Mouse (Mus musculus) gonadal fat pad, adult 2 months (tissue): ENCODE data around the gene Nol9. TPM values are rescaled to one million over a fixed set of nuclear protein-coding genes. Genes with fewer than 3 reads are reported as not detected.

Experiments used
- DNase-seq: peaks from one replicate; pipeline ENCODE4 v3.0.0-alpha.2; 2012; ENCODE audit warnings: low read depth
- polyA plus RNA-seq: library from polyadenylated mRNA; depleted of rRNA; stranded (reverse); fragments of >200 nt; gene quantifications from 2 replicates; pipeline ENCODE4 v1.2.3, GENCODE M21; 2012

Gene Nol9
- polyA plus RNA-seq, 1 experiment = 20.1 TPM

- DNase-seq = no peak
Measured at GRCm38 (mm10) chr4:152062390-152063110, 23.4 kb downstream of the Nol9 start.

DNA sequence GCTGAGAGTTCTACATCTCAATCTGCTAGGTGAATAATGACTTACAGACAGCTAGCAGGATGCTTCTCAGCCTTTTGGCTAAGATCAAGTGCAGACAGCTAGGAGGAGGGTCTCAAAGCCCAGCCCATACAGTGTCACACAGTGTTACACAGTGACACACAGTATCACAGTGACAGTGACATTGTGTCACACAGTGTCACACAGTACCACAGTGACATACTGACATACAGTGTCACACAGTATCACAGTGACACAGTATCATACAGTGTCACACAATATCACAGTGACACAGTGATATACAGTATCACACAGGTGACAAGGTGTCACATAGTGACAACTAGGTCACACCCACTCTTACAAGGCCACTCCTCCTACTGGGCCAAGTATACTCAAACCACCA lies 28.2 kb downstream of the Nol9 start:
- DNase-seq = no peak

GRCm38 (mm10) chr4:152068166-152068724 lies 29.1 kb downstream of the Nol9 start:
- DNase-seq = no peak

- no peak for DNase-seq
Measured at GRCm38 (mm10) chr4:152069245-152069644, 30.1 kb downstream of the Nol9 start.

DNA sequence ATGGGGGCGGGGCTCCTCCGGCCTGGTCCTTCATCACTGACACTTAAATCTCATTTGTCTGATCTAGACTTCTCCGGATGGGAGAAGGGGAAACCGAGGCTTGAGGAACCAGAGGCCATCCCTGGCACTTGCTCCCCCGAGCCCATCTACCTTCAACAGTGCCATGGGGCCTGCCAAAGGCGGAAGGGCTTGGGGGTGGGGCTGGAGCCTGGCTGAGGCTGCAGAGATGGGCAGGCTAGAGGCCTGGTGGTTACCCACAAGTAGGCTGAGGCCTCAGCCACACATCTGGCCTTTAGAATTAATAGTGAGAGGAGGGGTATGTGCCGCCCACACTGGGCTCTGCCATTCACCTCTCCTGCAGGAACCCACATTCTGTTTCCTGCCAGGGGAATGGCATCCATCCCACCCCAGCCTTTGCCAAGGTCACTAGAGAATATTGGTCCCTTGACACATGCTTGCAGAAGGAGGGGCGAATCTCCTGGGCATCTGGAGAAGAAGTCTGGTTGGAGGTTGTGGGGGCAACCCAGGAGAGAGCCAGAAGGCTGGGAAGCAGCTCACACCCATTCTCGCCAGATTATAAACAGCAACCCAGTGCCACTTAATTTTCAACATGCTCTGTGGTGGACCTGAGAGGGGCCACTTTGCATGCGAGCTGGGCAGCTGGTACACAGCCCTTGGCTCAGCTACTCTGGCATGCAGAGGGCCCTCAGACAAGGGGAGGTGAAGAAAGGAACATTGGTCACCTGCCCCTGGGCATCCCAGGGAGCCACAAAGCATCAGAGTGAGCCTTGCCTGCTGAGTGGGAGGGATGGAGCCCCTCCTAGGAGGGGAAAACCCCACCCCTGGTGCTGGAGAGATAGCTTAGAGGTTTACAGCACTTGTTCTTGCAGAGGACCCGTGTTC lies 31.6 kb downstream of the Nol9 start:
- no peak for DNase-seq

GRCm38 (mm10) chr4:152072121-152072601 lies 33.0 kb downstream of the Nol9 start, which contains the start of gene Plekhg5:
Plekhg5 (plus strand) TSS chr4:152072498.
- DNase-seq = no peak

GRCm38 (mm10) chr4:152072655-152073054 lies 33.5 kb downstream of the Nol9 start:
- no peak for DNase-seq

- no peak for DNase-seq
Measured at GRCm38 (mm10) chr4:152073715-152074114, 34.6 kb downstream of the Nol9 start.

- no peak for DNase-seq
Measured at GRCm38 (mm10) chr4:152074548-152074947, 35.4 kb downstream of the Nol9 start.

GRCm38 (mm10) chr4:152077191-152077590 lies 38.1 kb downstream of the Nol9 start:
- DNase-seq = no peak

GRCm38 (mm10) chr4:152078105-152078530 lies 39.0 kb downstream of the Nol9 start:
- no peak for DNase-seq

DNA sequence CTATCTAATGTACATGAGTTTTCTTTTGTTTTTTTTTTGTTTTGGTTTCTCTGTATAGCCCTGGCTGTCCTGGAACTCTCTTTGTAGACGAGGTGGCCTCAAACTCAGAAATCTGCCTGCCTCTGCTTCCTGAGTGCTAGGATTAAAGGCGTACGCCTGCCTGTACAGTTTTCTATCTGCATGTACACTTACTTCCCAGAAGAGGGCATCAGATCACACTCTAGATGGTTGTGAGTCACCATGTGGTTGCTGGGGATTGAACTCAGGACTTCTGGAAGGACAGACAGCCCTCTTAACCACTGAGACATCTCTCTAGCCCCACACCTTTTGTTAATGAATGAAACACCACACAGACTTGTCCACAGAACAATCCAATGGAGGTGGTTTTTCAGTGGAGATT lies 40.1 kb downstream of the Nol9 start:
- DNase-seq = no peak

GRCm38 (mm10) chr4:152079931-152080330 lies 40.8 kb downstream of the Nol9 start:
- no peak for DNase-seq

- DNase-seq = no peak
Measured at GRCm38 (mm10) chr4:152083611-152084220, 44.6 kb downstream of the Nol9 start.

DNA sequence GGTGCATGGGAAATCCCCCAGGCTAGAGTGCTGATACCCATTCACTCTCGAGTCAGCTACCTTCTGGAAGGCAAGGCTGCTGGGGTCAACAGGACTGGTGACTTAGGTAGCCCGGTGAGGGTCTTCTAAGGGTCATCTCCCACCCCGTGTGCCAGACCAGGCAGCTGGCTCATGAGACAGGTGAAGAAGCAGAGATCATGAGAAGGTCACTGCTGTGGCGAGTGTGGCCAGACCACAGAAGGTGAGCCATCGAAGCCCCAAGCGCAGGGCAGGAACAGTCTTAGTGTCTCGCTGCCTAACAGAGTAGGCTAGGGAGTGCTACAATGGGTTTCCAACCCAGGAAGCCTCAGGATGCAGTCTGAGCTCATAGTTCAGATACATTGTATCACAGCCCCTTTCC lies 45.5 kb downstream of the Nol9 start:
- no peak for DNase-seq

DNA sequence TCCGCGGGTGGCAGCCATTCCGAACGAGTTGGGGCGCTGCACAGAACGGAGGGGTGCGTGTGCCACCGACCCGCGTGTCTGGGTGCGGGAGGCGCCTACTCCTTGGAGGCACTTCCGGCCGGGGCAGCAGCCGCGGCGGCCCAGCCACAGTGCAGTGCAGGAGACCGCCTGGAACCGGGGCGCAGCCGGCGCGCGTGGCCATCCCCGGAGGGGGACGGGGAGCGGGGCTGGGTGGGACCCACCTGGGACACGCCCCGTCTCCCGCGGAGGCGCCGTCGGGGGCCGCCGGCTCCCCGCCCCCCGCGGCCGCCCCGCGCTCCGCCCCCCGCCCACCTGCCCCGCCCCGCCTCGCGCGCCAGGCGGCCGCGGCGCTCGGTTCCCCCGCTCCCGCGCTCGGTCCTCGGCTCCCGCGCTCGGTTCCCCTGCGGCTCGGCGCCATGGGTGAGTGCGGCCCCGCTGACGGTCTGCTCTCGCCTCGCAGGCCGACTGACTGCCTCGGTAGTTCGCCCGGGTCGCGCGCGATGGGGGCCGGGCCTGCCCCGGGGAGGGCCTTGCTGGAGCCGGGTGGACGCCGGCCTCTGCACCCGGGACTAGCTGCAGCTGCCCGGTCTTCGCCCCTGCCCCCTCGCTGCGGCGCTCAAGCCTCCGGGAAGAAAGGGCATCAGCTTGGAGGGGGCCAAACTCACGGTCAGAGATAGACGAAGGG lies 47.5 kb downstream of the Nol9 start:
- no peak for DNase-seq

DNA sequence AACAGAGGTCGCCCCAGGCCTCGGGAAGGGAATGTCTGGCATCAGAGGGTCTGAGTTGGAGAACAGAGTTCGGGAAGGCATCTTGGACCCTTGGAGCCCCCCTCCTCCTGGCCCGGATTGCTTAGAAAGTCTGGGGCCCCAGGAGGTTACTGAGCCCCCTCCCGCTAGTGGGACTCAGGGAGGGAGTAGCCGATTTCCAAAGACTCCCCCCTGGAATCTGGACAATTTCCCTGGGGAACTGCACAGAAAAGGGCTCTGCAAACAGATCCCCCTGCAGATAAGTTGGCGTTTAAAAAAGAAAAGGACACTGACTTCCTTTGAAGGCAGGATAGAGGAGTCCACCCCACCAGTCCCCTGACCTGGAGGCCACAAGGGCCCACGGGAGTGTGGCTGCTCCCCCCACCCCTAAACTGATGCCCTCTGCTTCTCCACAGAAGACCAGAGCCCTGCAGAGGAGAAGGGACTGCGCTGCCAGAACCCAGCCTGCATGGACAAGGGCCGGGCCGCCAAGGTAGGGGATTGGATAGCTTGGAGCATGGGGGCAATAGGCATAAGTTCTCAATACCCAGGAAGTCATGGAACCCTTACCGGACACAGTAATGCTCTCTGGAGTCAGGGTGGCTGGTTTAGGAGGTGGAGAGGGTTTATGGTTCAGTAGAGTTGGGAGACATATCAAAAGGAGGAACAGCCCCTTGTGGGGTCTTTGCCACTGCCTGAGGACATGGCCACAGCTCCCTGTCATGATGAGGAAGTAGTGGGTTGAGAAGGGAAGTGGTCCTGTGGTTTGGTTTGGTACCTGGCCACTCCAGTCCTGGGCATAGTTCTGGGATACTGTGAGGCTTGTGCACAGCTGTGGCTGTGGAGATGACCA lies 48.3 kb downstream of the Nol9 start:
- DNase-seq = no peak

DNA sequence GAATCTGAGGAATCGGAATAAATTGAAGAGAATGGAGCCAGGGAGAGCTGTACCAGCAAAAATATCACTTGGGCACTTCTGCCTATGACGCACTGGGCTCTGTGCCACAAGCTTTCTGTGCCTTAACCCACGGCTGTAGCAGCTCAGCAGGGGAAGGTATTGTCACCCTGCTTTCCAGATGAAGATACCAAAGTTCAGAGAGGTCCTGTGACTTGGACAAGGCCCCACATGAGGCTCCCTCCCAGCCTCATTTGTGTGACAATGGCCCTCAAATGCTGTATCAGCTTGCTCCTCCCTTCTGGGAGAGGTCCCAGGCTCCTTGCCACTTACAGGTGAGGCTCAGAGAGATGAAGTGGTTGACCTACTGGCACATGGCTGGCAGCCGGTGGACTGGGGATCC lies 49.0 kb downstream of the Nol9 start:
- no peak for DNase-seq

- no peak for DNase-seq
Measured at GRCm38 (mm10) chr4:152088556-152089120, 49.5 kb downstream of the Nol9 start.

DNA sequence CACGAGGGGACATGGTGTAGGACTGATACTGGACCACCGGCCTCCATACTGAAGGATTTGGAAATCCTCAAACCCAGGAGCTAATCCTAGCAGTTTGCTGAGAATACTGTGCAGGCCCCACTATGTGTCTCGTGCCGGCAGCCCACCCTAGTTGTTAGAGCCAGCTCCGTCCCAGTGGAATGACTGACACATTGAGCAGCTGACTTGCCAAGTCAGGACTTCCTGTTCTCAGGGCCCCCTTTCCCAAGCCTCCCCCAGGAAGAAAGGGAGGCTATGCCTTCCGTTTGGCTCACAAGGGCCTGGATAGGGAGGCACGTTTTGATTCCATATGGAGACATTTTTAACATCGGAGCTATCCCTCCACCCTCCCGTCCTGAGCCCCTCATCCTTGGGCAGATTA lies 51.1 kb downstream of the Nol9 start:
- no peak for DNase-seq
